Mouse (Mus musculus) heart, adult 2 months (tissue): ENCODE results near the gene Diablo.
A peak's percentile ranks its signal among the peaks of the same experiment; 100 is the strongest.

Experiments used
- CTCF ChIP-seq: fragments of 200-600 bp; IDR thresholded peaks from 2 replicates; pipeline ENCODE4 v1.8.1; 2022; ENCODE audit warnings: antibody characterized with exemption, mild to moderate bottlenecking, moderate library complexity
- POLR2A ChIP-seq: fragments of 200-500 bp; IDR thresholded peaks from 2 replicates; pipeline ENCODE4 v1.6.1; 2011; ENCODE audit warnings: mild to moderate bottlenecking, low read depth, low read length, control low read depth; ENCODE audit not compliant: insufficient read depth

DNA sequence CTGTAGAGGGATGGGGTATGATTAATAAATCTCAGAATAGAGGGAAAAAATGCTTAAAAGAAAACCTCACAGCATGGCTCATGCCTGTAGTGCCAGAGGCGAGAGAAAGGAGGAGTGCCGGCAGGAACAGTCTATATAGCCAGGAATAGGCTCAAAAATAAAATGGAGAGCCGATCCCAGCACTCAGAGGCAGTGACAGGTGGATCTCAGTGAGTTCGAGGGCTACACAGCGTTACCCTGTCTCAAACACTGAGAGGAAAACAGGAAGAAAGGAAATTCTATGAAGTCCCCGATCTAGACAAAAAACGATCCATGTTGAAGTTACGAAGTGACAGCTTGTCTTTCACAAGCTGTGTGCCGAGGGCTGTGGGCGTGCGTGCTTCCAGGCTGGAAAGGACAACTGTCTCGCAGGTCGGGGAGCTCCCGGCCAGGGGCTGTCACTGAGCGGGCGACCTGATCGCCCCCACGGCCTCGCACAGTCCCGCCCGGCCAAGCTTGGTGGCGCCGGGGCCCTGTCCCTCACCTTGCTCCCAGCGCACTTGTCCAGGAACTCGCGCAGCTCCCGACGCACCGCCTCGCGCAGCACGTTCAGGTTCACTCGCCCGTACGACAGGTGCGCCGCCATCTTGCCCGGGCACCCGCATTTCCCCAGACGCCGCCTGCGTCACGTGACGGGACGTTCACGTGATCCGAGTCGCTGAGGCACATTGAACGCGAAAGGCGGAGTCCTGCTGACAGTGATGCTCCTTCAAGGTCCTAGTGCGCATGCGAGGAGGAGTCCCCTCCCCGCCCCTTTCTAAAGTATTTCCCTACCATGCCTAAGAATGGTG, 48.6 kb upstream of the Diablo start, which contains the start of gene Vps33a:
- TF ChIP-seq CTCF (no peak), POLR2A (peak; percentile 91)
